Mouse (Mus musculus): ENCODE data around the gene Hint1. TPM values are rescaled to one million over a fixed set of nuclear protein-coding genes. Genes with fewer than 3 reads are reported as not detected.
"Not testable (repeated sequence)": the region's sequence is repeated elsewhere in the genome, so short reads cannot be mapped to it uniquely, and the experiment has no call there.

Hint1 gene
- total RNA-seq, 2 experiments from 2014 or later = 252 to 273 TPM

- Histone ChIP-seq H3K27ac (peak overlapping the region; percentile 76), H3K4me3 (no peak overlapping the region)
- no peak for DNase-seq (ENCODE audit: low spot score in 2 of 2)
- TF ChIP-seq CTCF (conservative IDR thresholded peaks at IDR 0.05) = no peak
Measured at GRCm38 (mm10) chr11:54845470-54846442, 20.4 kb upstream of the Hint1 start.

DNA sequence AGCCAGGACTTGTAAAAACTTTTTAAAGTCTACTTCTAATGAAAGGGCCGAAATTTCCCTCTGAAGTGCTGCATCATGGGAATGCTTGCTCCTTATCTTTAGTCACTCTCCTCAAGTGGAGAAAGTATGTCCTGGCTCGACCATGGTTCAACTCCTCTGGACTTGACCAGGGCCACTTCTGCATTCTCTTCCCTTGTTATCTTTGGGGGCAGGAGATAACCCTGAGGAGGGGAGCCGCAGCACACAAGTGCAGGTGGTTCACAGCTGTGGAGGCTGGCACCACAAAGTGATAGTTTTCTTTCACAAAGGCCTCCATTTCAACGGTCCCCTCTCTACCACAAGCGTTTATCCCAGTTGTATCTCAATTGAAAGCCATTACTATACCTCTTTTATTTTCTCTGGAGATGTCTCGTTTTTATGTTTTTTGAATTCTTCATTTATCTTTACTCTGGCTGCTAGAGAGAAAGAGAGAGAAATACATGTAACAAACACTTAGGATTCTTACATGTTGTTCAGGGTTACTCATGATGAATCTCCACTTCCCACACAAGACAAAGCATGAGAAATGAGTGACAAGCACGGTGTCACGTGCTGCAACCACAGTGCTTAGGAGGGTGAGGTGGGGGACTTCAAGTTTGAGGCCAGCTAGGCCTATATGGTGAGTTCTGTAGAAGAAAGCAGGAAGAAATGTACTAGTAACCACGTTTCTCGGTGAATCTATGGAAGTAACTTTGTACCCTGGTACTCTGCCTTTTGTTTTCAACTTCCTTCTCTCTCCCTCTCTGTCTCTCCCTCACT lies 16.0 kb upstream of the Hint1 start:
- no peak overlapping the region for H3K4me3 ChIP-seq
- no peak for DNase-seq (ENCODE audit: low spot score in 2 of 2)
- H3K27ac ChIP-seq = no peak overlapping the region
- no peak for TF ChIP-seq CTCF (conservative IDR thresholded peaks at IDR 0.05)

DNA sequence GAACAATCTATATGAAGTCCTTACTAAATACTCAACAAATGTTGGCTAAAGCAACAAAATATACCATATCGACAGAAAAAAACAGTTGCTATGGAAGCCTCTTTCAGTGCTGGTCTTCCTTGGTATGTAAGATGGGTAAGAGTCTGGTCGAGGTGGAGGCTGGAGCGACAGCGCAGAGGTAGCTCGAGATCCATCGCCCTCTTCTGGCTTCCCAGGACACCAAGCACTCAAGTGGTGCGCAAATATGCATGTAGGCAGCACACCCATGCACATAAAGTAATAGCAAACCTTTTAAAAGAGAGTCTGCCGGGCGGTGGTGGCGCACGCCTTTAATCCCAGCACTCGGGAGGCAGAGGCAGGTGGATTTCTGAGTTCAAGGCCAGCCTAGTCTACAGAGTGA lies 14.5 kb upstream of the Hint1 start:
- H3K27ac ChIP-seq = no peak overlapping the region
- H3K4me3 ChIP-seq = no peak overlapping the region
- no peak for TF ChIP-seq CTCF (conservative IDR thresholded peaks at IDR 0.05)
- DNase-seq (ENCODE audit: low spot score in 2 of 2) = no peak

DNA sequence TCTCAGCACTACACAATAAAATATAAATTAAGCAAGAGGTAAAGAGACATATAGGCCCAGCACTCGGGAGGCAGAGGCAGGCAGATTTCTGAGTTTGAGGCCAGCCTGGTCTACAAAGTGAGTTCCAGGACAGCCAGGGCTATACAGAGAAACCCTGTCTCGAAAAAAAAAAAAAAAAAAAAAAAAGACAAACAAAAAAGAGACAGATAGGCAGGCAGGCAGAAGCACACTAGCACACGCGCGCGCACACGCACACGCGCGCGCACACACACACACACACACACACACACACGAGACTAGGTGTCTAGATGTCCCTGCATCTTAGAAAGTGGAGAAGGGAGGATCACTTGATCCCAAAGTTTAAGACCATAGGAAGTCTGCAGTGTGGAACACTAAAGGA lies 7.3 kb upstream of the Hint1 start:
- not testable (repeated sequence) for H3K27ac ChIP-seq; DNase-seq (ENCODE audit: low spot score in 2 of 2); H3K4me3 ChIP-seq

- DNase-seq (ENCODE audit: low spot score in 2 of 2) = no peak
- peak overlapping the region; percentile 78 for H3K4me3 ChIP-seq
- peak overlapping the region; percentile 99 for H3K27ac ChIP-seq
- TF ChIP-seq CTCF (conservative IDR thresholded peaks at IDR 0.05) = peak; percentile 69
Measured at GRCm38 (mm10) chr11:54859322-54860165, 6.6 kb upstream of the Hint1 start.

- peak; percentile 97 to 98 for DNase-seq (ENCODE audit: low spot score in 2 of 2)
- TF ChIP-seq CTCF (conservative IDR thresholded peaks at IDR 0.05) = peak; percentile 52
- peak within 1 kb of the TSS; percentile 99 for H3K27ac ChIP-seq
- peak within 1 kb of the TSS; percentile 78 for H3K4me3 ChIP-seq
Measured at GRCm38 (mm10) chr11:54860256-54861038, 5.7 kb upstream of the Hint1 start, which contains the start of gene Lyrm7. Lyrm7 (minus strand) TSS chr11:54860916.

GRCm38 (mm10) chr11:54861471-54862420 lies 4.4 kb upstream of the Hint1 start:
- TF ChIP-seq CTCF (conservative IDR thresholded peaks at IDR 0.05) = no peak
- no peak for DNase-seq (ENCODE audit: low spot score in 2 of 2)
- Histone ChIP-seq H3K27ac (peak overlapping the region; percentile 99), H3K4me3 (no peak overlapping the region)

GRCm38 (mm10) chr11:54862621-54863520 lies 3.3 kb upstream of the Hint1 start:
- no peak overlapping the region for H3K4me3 ChIP-seq
- peak overlapping the region; percentile 37; the same call in 1 of the 2 replicates for H3K27ac ChIP-seq
- TF ChIP-seq CTCF (conservative IDR thresholded peaks at IDR 0.05) = peak; percentile 96
- peak; percentile 67 to 74 for DNase-seq (ENCODE audit: low spot score in 2 of 2)

- no peak for DNase-seq (ENCODE audit: low spot score in 2 of 2)
- H3K4me3 ChIP-seq = peak overlapping the region; percentile 79
- H3K27ac ChIP-seq = peak overlapping the region; percentile 99
- TF ChIP-seq CTCF (conservative IDR thresholded peaks at IDR 0.05) = no peak
Measured at GRCm38 (mm10) chr11:54865330-54866085, 675 bp upstream of the Hint1 start.

Measured in layer of hippocampus, adult 2 months (tissue).